Mouse (Mus musculus): ENCODE results near the gene Ms4a4d.
"Not testable (repeated sequence)": the region's sequence is repeated elsewhere in the genome, so short reads cannot be mapped to it uniquely, and the experiment has no call there.

Ms4a4d gene

GRCm38 (mm10) chr19:11536593-11536992 lies at the start of gene Ms4a4d:
TSS of gene Ms4a4d (plus strand) at chr19:11536801.
- DNase-seq (ENCODE audit: low spot score in 2 of 2): no peak

GRCm38 (mm10) chr19:11491406-11492189 lies 45.0 kb upstream of the Ms4a4d start:
- DNase-seq (ENCODE audit: low spot score in 2 of 2): no peak

DNA sequence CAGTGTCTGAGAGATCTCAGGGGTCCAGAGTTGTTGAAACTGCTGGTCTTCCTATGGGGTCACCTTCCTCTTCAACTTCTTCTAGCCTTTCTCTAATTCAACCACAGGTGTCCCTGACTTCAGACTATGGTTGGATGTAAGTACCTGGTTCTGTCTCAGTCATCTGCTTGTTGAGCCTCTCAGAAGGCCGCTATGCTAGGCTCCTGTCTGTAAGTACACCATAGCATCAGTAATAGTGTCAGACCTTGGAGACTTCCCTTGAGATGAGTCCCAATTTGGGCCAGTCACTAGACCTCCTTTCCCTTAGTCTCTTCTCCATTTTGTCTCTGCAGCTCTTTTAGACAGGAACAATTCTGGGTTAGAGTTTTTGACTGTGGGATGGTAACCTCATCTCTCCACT lies 43.9 kb upstream of the Ms4a4d start:
- DNase-seq (ENCODE audit: low spot score in 2 of 2): no peak

DNA sequence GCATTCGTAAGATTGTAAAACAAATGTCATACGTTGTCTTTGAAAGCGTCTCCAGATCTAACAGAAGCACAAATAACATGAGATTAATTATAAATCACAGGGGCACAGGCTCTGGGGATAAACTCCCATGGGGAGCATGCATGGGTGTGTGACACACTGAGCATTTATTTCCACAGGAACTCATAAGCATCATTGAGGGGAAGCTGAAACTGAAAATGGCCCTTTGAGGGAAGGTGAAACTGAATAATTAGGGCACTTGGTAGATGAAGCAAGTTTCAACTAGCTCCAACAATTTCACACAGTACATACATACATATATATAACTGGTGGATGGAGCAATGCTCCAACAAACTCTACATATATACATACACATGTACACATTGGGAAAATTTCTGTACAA lies 42.1 kb upstream of the Ms4a4d start:
- DNase-seq (ENCODE audit: low spot score in 2 of 2): no peak

GRCm38 (mm10) chr19:11496361-11496760 lies 40.2 kb upstream of the Ms4a4d start:
- no peak for DNase-seq (ENCODE audit: low spot score in 2 of 2)

- DNase-seq (ENCODE audit: low spot score in 2 of 2): not testable (repeated sequence)
These were observed 39.3 kb upstream of the Ms4a4d start for GRCm38 (mm10) chr19:11497300-11497699.

GRCm38 (mm10) chr19:11500796-11501195 lies 35.8 kb upstream of the Ms4a4d start:
- DNase-seq (ENCODE audit: low spot score in 2 of 2): no peak

DNA sequence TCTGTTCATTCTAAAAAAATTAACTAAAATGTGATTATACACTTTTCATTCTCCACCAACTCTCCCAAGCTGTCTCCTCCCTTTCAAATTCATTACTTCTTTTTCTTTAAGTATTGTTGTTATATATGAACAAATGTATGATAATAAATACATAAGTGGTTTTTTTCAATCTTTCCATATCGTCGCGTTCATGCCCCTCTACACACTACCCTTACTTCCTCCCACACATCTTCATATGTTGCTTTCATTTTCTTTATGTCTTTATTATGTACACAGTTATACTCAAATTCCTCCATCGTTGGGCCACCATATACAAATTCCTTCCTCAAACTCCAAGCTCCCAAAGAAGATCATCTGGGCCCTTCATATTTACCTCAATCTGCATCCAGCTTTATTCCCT lies 35.3 kb upstream of the Ms4a4d start:
- DNase-seq (ENCODE audit: low spot score in 2 of 2): no peak

DNA sequence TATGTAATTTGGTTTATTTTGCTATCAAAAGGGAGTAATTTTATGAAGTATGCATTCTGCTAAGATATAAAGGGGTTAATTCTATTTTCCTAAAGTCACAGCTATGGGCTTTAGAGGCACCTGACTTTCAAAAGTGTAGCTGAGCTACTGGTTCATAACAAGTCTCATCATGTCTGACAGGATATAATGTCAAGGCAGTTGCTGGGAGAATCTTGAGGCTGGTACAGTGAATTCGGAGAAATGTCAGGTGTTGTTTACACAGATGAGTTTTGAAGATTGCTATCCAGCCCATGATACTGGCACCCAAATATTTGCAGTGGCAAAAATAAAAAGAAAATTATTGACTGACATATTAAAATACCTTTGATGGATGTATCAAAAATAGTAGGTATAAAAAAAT lies 31.7 kb upstream of the Ms4a4d start:
- DNase-seq (ENCODE audit: low spot score in 2 of 2): no peak

DNA sequence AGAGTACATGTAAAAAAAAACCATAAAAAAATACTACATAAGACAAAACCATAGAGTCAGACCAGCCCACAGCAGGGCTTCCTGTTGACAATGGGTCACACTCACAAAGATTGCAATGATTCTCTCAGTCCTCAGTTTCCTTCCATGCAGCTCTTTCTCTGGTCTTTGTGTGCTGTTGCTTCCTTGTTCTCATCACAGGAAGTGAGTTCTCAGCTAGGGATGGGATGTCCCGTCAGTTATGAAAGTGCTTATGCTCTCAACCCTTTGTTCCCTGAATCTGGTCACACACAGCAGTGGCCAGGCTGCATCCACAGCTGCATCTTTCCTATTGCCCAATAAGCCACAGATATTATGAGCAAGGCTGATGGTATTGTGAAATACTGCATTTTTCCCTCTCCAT lies 23.1 kb upstream of the Ms4a4d start:
- DNase-seq (ENCODE audit: low spot score in 2 of 2): no peak

- DNase-seq (ENCODE audit: low spot score in 2 of 2): no peak
These were observed 20.4 kb upstream of the Ms4a4d start, which contains the start of gene Ms4a6b for GRCm38 (mm10) chr19:11516246-11516645. TSS of gene Ms4a6b (plus strand) at chr19:11516512.

GRCm38 (mm10) chr19:11516845-11517244 lies 19.8 kb upstream of the Ms4a4d start:
- DNase-seq (ENCODE audit: low spot score in 2 of 2): no peak

GRCm38 (mm10) chr19:11517373-11517772 lies 19.2 kb upstream of the Ms4a4d start:
- peak; percentile 20 to 24 for DNase-seq (ENCODE audit: low spot score in 2 of 2)

- not testable (repeated sequence) for DNase-seq (ENCODE audit: low spot score in 2 of 2)
These were observed 18.2 kb upstream of the Ms4a4d start for GRCm38 (mm10) chr19:11518356-11518755.

DNA sequence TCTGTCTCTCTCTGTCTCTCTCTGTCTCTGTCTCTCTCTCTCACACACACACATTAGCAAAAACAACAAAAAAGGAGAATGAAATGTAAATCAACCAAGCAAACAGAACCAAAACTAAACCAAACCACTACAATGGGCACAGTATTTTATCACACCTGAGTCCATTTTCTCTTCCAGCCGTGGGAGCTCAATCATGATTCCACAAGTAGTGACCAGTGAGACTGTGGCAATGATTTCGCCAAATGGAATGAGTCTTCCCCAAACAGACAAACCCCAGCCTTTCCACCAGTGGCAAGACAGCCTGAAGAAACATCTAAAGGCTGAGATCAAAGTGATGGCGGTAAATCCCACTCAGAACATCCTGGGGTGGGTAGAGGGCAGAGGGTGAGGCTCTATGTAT lies 16.5 kb upstream of the Ms4a4d start:
- DNase-seq (ENCODE audit: low spot score in 2 of 2): no peak

DNA sequence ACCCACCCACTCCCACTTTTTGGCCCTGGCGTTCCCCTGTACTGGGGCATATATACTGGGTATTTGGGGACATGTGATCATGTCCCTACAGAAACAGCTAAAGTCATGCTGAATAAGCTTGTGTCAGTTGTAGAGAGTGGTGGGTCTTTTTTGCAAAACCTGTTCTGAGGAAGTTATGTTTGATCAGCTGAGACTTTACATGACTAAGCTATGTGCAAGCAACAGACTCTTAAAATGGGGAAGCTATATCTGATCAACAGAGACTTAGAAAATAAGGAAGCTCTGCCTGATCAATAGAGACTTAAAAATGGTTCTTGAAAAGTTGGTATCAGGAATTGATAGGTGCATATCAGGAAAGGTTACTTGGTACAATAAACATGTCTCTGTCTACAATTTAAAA lies 3.2 kb upstream of the Ms4a4d start:
- no peak for DNase-seq (ENCODE audit: low spot score in 2 of 2)

DNA sequence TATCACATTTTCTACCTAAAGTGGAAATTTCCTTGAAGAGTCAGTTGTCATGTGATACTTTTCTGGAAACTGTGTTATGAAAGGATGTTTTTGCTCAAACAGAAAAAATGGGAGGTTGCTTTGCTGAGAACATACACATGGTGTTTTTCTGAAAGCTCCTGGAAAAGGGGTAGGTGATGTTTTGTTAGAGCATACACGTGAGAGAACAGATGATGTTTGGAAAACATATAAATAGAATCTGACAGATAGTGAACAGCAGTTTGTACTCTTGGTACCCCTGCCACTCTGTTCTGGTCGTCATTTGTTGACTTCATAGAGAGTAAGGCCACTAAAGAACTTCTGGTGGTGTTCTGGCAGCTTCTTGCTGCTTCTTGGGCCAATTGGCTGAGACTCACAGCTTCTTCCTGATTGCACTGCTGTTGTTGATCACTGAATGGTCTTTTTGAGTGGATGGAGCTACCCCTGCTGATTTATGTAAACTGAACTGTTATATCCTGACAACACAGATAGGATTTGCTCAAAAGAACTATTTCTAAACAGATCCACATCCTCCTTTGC lies 2.6 kb upstream of the Ms4a4d start:
- no peak for DNase-seq (ENCODE audit: low spot score in 2 of 2)

DNA sequence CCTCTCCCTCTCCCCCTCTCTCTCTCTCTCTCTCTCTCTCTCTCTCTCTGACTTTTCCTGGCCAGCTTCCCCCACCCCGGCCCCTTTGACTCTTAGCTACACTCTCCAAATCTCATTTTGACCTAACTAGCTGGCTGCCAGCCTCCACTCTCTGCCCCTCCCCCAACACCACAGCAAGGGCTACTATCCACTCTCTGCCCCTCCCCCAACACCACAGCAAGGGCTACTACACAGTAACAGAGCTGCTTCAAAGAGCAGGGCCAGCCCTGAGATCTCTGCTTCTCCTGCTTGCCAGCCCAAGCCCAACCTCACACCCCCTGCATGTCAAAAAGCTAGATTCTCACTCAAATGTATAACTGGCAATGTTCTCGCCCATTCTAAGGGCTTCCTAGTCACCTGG lies 735 bp downstream of the Ms4a4d start:
- DNase-seq (ENCODE audit: low spot score in 2 of 2): no peak

DNA sequence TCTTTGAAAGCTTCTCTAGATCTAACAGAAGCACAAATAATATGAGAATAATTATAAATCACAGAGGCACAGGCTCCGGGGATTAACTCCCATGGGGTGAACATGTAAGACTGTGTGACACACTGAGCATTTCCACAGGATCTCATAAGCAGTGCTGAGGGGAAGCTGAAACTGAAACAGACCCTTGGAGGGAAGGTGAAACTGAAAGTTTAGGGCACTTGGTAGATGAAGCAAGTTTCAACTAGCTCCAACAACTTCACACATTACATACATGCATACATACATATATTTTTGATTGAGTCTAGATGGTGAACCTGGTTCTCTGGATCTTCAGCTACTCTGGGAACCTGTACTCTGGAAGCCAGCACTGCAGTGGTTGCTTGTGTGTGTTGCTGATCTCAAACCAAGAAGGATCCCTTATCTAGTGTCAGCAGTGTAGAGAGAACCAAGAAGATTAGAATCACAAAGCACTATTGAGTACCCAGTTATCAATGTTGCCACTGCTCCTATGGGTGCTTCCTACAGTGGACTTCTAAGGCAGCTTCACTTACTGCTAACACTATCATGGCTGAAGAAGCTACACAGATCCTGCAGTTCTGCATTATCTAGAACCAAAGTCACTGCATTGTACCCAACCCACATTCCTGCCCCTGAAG lies 3.7 kb downstream of the Ms4a4d start:
- DNase-seq (ENCODE audit: low spot score in 2 of 2): not testable (repeated sequence)

DNA sequence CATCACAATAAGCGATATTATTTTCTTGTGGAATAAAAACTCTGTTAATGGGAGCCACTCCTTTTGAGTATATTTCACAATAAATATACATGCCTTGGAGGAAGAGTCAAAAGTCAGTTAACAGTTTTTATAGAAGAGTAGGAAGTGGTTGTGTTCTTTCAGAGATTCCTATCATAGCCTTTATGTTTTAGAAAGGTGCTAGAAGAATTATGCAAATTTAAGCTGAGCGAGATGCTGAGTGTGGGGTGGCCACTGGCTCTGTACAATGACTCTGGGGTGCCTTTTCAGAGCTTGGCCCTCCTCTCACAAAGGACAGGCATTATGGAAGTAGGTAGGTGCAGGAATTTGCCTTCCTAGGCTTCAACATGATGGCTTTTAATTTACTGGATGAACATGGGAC lies 7.8 kb downstream of the Ms4a4d start:
- not testable (repeated sequence) for DNase-seq (ENCODE audit: low spot score in 2 of 2)

GRCm38 (mm10) chr19:11547911-11548310 lies 11.3 kb downstream of the Ms4a4d start:
- DNase-seq (ENCODE audit: low spot score in 2 of 2): no peak

DNA sequence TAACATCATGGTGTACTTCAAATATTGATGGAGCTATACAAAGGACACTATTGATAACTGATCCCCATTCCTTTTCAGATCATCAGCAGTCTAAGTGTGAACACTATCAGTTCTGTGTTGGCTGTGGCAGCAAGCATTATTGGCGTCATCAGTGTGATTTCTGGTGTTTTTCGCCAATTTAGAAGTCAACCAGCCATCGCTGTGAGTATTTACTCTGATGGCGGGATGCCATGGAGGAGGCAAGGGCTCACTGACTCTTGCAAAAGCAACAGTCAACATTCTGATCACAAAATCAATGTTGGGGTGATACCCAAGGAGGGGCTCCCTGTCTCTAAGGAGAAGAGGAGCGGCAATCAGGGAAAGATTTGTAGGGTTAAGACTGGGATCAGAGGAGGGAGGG lies 18.1 kb downstream of the Ms4a4d start:
- no peak for DNase-seq (ENCODE audit: low spot score in 2 of 2)

GRCm38 (mm10) chr19:11559560-11559959 lies 23.0 kb downstream of the Ms4a4d start:
- DNase-seq (ENCODE audit: low spot score in 2 of 2): not testable (repeated sequence)
